Mouse (Mus musculus) common myeloid progenitor, adult 5-6 weeks (primary cell): ENCODE data around the gene Hao1. TPM values are rescaled to one million over a fixed set of nuclear protein-coding genes. Genes with fewer than 3 reads are reported as not detected.

Experiments used
- ATAC-seq: replicated peaks from 2 replicates; pipeline ENCODE4 v1.8.0; 2016; ENCODE audit warnings: low read depth, mild to moderate bottlenecking, moderate TSS enrichment, inconsistent platforms; ENCODE audit not compliant: poor library complexity, severe bottlenecking
- total RNA-seq: library from RNA; stranded (forward); fragments of 200-1000, 187-1606 nt; gene quantifications from 2 replicates; pipeline ENCODE4 v1.2.3, GENCODE M21; 2017

Hao1 gene
- total RNA-seq, 1 experiment from 2014 or later: not detected

- ATAC-seq: peak; percentile 98
Measured at GRCm38 (mm10) chr2:134481759-134482158, 72.4 kb downstream of the Hao1 start.

- ATAC-seq: no peak
Measured at GRCm38 (mm10) chr2:134481174-134481573, 73.0 kb downstream of the Hao1 start.

DNA sequence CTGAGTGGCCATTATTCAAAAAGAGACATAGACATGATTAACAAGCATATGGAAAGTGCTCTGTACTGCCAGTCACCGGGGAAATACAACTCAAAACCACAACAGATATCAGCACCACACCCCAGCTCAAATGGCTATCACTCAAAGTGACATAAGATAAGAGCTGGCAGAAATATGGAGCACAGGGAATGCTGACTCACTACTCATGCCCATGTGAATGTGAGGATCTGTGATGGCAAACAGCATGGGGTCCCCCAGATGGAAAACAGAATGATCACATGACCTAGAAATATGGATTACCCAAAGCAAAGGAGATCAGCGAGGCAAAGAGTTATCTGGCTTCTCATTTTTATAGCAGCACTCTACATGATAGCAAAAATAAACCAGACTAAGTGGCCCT, 89.0 kb downstream of the Hao1 start:
- ATAC-seq: peak; percentile 83

DNA sequence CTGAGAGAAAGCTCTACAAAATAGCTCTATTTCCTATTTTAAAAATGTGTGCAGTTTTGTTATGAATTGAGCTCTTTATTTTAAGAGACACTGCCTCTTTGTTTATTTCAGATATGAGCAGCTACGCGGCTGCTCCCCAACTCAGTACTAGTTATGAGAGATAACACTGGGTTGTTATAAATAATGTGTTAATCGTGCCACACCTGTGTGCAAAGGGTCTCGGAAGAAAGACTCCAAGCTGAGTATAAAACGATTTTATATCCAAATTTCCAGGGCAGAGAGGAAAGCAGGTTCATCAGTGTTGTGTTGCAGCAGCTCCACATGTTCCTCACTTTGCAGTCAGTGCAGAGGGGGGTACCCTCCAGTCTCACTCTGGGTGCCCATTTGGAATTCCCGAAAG, 91.8 kb downstream of the Hao1 start:
- ATAC-seq: no peak

- ATAC-seq: no peak
Measured at GRCm38 (mm10) chr2:134460831-134461230, 93.3 kb downstream of the Hao1 start.

GRCm38 (mm10) chr2:134456065-134456505, 98.1 kb downstream of the Hao1 start:
- no peak for ATAC-seq

DNA sequence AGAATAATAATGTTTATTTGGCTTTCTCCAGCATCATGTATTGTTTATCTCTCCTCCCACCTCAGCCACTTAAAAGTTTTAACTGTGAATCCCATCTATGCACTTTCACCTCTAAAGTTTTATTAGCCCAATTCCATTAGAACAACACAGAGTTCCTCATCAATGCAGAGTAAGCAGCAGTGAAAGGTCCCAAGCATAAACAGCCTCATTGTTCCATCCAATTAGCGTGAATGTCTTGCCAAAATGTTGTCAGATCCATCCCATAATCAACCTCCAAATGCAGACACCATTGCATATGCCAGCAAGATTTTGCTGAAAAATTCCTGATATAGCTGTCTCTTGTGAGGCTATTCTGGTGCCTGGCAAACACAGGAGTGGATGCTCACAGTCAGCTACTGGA, 101.4 kb downstream of the Hao1 start:
- ATAC-seq: no peak

- ATAC-seq: no peak
Measured at GRCm38 (mm10) chr2:134450976-134451375, 103.2 kb downstream of the Hao1 start.

Other genes starting within 250 kb of the Hao1 start
- 53.4 and 57.9 TPM in 2 replicates for gene Tmx4, start 89.8 kb upstream of the Hao1 start, total RNA-seq
- 2.2 and 3.8 TPM in 2 replicates for gene Plcb1, start 231.7 kb upstream of the Hao1 start, total RNA-seq